In genomic region chrX:137049425-137050225, GRCm38 (mm10) we compare ENCODE assay signal across 8 mouse cellular contexts. TPM values are rescaled to one million over a fixed set of nuclear protein-coding genes. Genes with fewer than 3 reads are reported as not detected.
DNase-seq lines count a peak whose midpoint lies in the region; ATAC-seq lines count a peak whose summit lies in the region.

Fam199x (plus strand) TSS chrX:137049594.

- peak; percentile 88 for DNase-seq in MN1 (ENCODE audit: low spot score)
- DNase-seq in cerebellum, adult 8-10 months: peak; percentile 74
- peak; percentile 64 for DNase-seq in forelimb bud, embryonic 11.5 days (ENCODE audit: low read depth, low spot score)
- peak; percentile 41 to 59 for DNase-seq in layer of hippocampus, postnatal 14 days (ENCODE audit: low spot score in 2 of 2)
- peak; percentile 76 for DNase-seq in lung, postnatal 25 days (ENCODE audit: low spot score)
- peak; percentile 64 for DNase-seq in retina, adult 2 months (ENCODE audit: low read depth, low spot score)
- DNase-seq in thymus, postnatal 36 days: peak; percentile 61 to 69

- peak; percentile 100 for ATAC-seq in hematopoietic stem cell, adult 5-6 weeks (replicated peaks in 1 of 2; ENCODE audit: insufficient read depth in 1 of 2, low FRiP score in 2 of 2, low TSS enrichment in 1 of 2, low read depth in 1 of 2, poor library complexity in 2 of 2, severe bottlenecking in 2 of 2)

RNA-seq across cellular contexts. Expression of gene Fam199x, which starts in this region (rescaled TPM):
- 16.5 and 20.0 TPM in 2 replicates for total RNA-seq in hematopoietic stem cell, adult 5-6 weeks (2017)
- 10 to 100 TPM in 1 of 2 experiments, 1 to 10 TPM in 1; 9.7 to 10.3 TPM for total RNA-seq in layer of hippocampus, postnatal 14 days (2021)

Comparison
In these comparisons a context has a peak if more than half of its experiments do, and no peak if none do; other contexts are left out.
1. Peak in every context shown above with its lines: DNase-seq and ATAC-seq.